Mouse (Mus musculus): ENCODE measurements around the gene Lrp10. TPM values are rescaled to one million over a fixed set of nuclear protein-coding genes. Genes with fewer than 3 reads are reported as not detected.

Lrp10 gene
- polyA plus RNA-seq, 1 experiment from 2014 or later = 19.5 TPM

DNA sequence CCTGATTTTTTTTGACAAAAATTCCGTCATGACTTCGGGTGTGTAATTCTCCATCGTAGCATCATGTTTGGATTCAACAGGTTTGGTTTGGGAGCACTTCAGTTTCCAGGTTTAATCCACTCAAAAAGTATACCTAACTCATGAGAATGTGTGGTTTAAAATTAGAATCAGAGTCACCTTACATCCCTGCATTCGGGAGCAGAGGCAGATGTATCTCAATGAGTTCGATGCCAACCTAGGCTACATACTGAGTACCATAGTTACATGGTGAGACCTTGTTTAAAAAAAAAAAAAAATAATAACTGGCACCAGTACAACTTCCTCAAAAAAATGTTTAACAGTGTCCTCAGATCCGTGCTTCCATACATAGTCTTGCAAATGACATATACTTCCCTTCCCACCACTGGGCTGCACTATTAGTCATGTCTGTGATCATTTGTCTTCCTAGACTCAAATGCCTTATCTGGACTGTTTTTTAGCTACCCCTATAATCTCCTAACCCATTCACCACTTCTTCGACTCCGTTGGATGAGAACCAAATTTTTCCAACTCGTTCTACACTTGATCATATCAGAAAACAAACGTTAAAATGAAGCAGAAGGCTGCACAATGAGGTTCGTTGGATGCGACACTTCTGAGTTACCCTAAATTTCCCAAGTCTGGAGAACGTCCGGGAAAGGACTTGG lies 37.8 kb upstream of the Lrp10 start:
- ATAC-seq (ENCODE audit: low FRiP score) (peak; percentile 14; the same call in 1 of the 2 replicates), DNase-seq (ENCODE audit: low spot score, missing footprints) (no peak)
- H3K27ac ChIP-seq (ENCODE audit: low read depth, low read length) = peak overlapping the region; percentile 76
- no peaks in the 10 kb centered on the region for H3K27me3 ChIP-seq (ENCODE audit: control insufficient read depth, insufficient read depth, low read length)
- H3K36me3 ChIP-seq (ENCODE audit: control insufficient read depth, insufficient read depth, low read length) = no peaks in the 10 kb centered on the region
- peak overlapping the region; percentile 86 for H3K4me3 ChIP-seq (ENCODE audit: low read depth, low read length)
- H3K9ac ChIP-seq (ENCODE audit: low read length) = peak overlapping the region; percentile 88
- no peaks in the 10 kb centered on the region for H3K9me3 ChIP-seq (ENCODE audit: control insufficient read depth, low read length)
- peaks cover 19% of the 10 kb centered on the region for H3K4me1 ChIP-seq (ENCODE audit: control insufficient read depth, insufficient read depth, low read length)
- peak overlapping the region; percentile 52 for H3K4me2 ChIP-seq
- WGBS = 35% methylated on average over 14 of the region's 14 CpGs

DNA sequence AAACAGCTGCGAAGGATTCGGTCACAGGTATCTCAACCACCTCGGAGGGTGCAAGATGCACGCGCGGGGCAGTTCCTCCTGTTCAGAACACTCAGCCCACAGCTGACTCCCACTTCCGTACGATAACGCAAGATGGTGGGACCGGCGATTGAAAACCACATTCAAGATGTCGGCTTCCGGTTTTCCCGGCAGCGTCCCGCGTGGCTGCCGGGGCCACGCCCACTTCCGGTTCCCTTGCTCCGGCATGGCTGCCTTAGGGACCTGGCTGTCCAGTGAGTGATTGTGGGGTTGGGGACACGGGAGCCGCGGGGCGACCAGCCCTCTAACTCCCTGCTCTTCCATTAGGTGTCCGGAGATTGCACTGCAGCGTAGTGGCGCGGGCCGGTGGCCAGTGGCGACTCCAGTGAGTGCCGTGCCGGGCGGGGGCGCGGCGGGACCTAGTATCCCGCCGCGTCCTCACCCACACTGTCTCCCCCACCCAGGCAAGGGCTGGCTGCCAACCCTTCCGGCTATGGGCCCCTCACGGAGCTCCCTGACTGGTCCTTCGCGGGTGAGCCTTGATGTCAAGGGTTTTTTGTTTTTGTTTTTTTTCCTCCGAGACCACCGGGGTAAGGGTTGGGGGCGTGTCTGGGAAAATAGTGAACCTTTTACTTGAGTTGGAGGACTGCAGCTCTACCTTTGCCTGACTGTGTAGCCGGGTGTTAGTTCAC lies 37.1 kb upstream of the Lrp10 start, which contains the start of gene Mrpl52:
Mrpl52 (plus strand) TSS at position 221 of the 710 bp plus-strand sequence.
- peak within 1 kb of the TSS; percentile 88 for H3K9ac ChIP-seq (ENCODE audit: low read length)
- peak within 1 kb of the TSS; percentile 76 for H3K27ac ChIP-seq (ENCODE audit: low read depth, low read length)
- peak within 1 kb of the TSS; percentile 52 for H3K4me2 ChIP-seq
- peak within 1 kb of the TSS; percentile 86 for H3K4me3 ChIP-seq (ENCODE audit: low read depth, low read length)
- H3K27me3 ChIP-seq (ENCODE audit: control insufficient read depth, insufficient read depth, low read length) = no peaks in the 10 kb centered on the region
- under 1% methylated on average over 48 of the region's 48 CpGs for WGBS
- H3K36me3 ChIP-seq (ENCODE audit: control insufficient read depth, insufficient read depth, low read length) = no peaks in the 10 kb centered on the region
- peaks cover 19% of the 10 kb centered on the region for H3K4me1 ChIP-seq (ENCODE audit: control insufficient read depth, insufficient read depth, low read length)
- H3K9me3 ChIP-seq (ENCODE audit: control insufficient read depth, low read length) = no peaks in the 10 kb centered on the region
- ATAC-seq (ENCODE audit: low FRiP score) = peak; percentile 85
- peak; percentile 98 for DNase-seq (ENCODE audit: low spot score, missing footprints)

DNA sequence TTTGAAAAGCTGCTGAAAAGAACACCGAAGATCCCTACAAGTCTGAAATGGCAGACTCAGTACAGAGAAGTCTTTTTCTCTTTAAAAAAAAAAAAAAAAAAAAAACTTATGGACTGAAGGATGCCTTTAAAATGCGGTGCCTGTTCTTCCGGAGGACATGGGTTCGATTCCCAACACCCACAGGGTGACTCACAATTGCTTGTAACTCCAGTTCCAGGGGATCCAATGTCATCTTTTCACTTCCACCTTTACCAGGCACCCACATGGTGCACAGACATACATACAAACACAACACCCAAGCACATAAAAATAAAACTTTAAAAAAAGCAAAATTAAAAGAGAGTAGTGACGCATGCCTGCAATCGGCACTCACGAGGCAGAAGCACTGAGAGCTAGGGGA lies 36.2 kb upstream of the Lrp10 start:
- Histone ChIP-seq H3K9ac (ENCODE audit: low read length) (no peak overlapping the region), H3K27ac (ENCODE audit: low read depth, low read length) (no peak overlapping the region), H3K4me3 (ENCODE audit: low read depth, low read length) (peak overlapping the region; percentile 86; the same call in 1 of the 2 replicates), H3K4me1 (ENCODE audit: control insufficient read depth, insufficient read depth, low read length) (peaks cover 24% of the 10 kb centered on the region), H3K4me2 (peak overlapping the region; percentile 52), H3K36me3 (ENCODE audit: control insufficient read depth, insufficient read depth, low read length) (no peaks in the 10 kb centered on the region), H3K9me3 (ENCODE audit: control insufficient read depth, low read length) (no peaks in the 10 kb centered on the region), H3K27me3 (ENCODE audit: control insufficient read depth, insufficient read depth, low read length) (peaks cover 7% of the 10 kb centered on the region; the same call in 1 of the 2 replicates)
- WGBS = 93% methylated on average over 7 of the region's 7 CpGs
- no peak for ATAC-seq (ENCODE audit: low FRiP score)
- DNase-seq (ENCODE audit: low spot score, missing footprints) = no peak

DNA sequence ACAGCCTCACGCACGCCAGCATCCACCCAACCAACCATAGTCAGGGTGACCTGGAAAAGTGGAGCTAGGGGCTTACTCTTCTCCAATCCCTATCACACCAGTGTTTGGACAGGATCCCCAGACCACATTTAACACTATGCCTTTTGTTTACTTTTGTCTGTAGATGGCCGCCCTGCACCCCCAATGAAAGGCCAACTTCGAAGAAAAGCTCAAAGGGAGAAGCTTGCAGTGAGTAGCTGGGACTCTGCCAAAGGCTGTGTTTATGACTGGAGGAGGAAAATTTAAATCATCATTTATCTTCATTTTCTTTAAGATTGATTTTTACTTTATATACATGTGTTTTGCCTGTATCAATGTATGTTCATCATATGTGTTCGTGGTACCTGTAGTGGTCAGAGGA lies 35.5 kb upstream of the Lrp10 start:
- no peak for ATAC-seq (ENCODE audit: low FRiP score)
- no peak overlapping the region for H3K9ac ChIP-seq (ENCODE audit: low read length)
- DNase-seq (ENCODE audit: low spot score, missing footprints) = no peak
- H3K4me2 ChIP-seq = no peak overlapping the region
- H3K36me3 ChIP-seq (ENCODE audit: control insufficient read depth, insufficient read depth, low read length) = no peaks in the 10 kb centered on the region
- no peak overlapping the region for H3K27ac ChIP-seq (ENCODE audit: low read depth, low read length)
- H3K9me3 ChIP-seq (ENCODE audit: control insufficient read depth, low read length) = no peaks in the 10 kb centered on the region
- no peak overlapping the region for H3K4me3 ChIP-seq (ENCODE audit: low read depth, low read length)
- 94% methylated on average over 5 of the region's 5 CpGs for WGBS
- H3K4me1 ChIP-seq (ENCODE audit: control insufficient read depth, insufficient read depth, low read length) = peaks cover 24% of the 10 kb centered on the region
- peaks cover 7% of the 10 kb centered on the region; the same call in 1 of the 2 replicates for H3K27me3 ChIP-seq (ENCODE audit: control insufficient read depth, insufficient read depth, low read length)

DNA sequence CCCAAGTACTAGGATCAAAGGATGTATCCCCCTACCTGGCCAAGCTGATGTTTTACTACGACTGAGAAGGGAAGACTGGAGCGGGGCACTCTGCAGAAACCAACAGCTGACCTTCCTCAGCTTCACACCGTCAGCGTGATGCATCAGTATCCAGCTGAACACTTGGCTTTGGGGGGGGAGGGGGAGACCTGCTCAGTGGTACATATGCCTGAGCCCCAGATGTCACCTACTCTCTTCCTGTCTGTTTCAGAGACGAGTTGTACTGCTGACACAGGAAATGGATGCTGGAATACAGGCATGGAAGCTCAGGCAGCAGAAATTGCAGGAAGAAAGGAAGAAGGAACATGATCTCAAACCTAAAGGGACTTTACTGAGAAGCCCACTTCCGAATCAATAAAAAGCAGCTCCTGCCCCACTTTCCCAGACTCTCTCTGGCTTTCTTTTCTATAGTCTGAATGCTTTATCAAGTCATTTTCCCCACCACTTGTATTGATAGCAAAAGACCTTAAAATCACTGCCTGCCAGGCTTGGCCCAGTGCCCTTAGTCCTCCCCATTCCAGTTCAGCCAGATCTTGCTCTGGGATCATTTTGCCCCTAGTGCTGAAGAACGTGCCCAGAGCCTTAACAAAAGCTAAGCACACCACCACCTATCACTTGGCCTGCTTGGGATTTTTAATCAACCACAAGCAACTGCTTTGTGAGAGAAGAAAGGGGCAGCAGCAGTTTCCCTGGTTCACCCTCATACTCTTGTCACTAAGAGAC lies 34.4 kb upstream of the Lrp10 start:
- DNase-seq (ENCODE audit: low spot score, missing footprints) = no peak
- H3K9me3 ChIP-seq (ENCODE audit: control insufficient read depth, low read length) = no peaks in the 10 kb centered on the region
- H3K9ac ChIP-seq (ENCODE audit: low read length) = peak overlapping the region; percentile 69; the same call in 1 of the 2 replicates
- ATAC-seq (ENCODE audit: low FRiP score) = no peak
- no peak overlapping the region for H3K4me2 ChIP-seq
- H3K4me3 ChIP-seq (ENCODE audit: low read depth, low read length) = no peak overlapping the region
- H3K36me3 ChIP-seq (ENCODE audit: control insufficient read depth, insufficient read depth, low read length) = no peaks in the 10 kb centered on the region
- 74% methylated on average over 7 of the region's 7 CpGs for WGBS
- peaks cover 28% of the 10 kb centered on the region for H3K4me1 ChIP-seq (ENCODE audit: control insufficient read depth, insufficient read depth, low read length)
- H3K27me3 ChIP-seq (ENCODE audit: control insufficient read depth, insufficient read depth, low read length) = peaks cover 7% of the 10 kb centered on the region; the same call in 1 of the 2 replicates
- H3K27ac ChIP-seq (ENCODE audit: low read depth, low read length) = no peak overlapping the region

DNA sequence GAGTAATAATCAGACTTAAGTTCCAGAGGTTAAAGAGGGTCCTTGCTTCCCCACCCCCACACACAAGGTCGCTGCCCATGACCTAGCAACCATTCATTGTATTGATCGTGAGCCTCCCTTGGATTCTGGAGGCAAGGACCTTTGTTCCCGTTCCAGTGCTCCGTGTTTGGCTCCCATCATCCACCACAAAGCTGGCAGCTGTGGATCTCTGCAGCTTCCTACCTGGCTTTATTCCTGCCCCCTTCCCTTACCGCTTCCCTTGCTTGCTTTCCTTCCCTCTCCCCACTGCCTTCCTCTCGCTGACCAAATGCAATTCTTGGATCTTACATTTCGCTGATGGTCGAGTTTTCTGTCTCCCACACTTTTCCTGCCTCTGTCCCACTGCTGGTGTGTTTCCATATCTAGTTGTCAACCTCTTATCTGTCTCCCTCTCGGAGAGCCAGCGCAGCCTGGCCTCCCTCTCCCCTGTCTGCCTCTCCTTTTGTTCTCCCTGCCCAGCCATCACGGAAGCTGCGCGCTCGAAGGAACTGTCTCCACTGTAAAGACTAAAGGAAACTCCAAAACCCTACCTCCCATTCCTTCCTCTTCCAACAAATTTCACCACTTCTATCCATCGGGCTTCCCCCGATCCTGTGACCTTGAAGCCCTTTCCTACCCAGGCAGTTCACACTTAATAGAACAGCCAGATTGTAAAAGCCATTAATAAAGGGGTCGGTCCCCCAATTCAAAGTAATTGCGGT lies 33.4 kb upstream of the Lrp10 start:
- Histone ChIP-seq H3K27me3 (ENCODE audit: control insufficient read depth, insufficient read depth, low read length) (peaks cover 7% of the 10 kb centered on the region; the same call in 1 of the 2 replicates), H3K4me3 (ENCODE audit: low read depth, low read length) (peak overlapping the region; percentile 41), H3K4me2 (peak overlapping the region; percentile 54), H3K9ac (ENCODE audit: low read length) (peak overlapping the region; percentile 69), H3K36me3 (ENCODE audit: control insufficient read depth, insufficient read depth, low read length) (no peaks in the 10 kb centered on the region), H3K27ac (ENCODE audit: low read depth, low read length) (peak overlapping the region; percentile 70), H3K9me3 (ENCODE audit: control insufficient read depth, low read length) (no peaks in the 10 kb centered on the region), H3K4me1 (ENCODE audit: control insufficient read depth, insufficient read depth, low read length) (peaks cover 28% of the 10 kb centered on the region)
- WGBS = 4% methylated on average over 18 of the region's 18 CpGs
- DNase-seq (ENCODE audit: low spot score, missing footprints) = peak; percentile 95
- ATAC-seq (ENCODE audit: low FRiP score) = no peak

DNA sequence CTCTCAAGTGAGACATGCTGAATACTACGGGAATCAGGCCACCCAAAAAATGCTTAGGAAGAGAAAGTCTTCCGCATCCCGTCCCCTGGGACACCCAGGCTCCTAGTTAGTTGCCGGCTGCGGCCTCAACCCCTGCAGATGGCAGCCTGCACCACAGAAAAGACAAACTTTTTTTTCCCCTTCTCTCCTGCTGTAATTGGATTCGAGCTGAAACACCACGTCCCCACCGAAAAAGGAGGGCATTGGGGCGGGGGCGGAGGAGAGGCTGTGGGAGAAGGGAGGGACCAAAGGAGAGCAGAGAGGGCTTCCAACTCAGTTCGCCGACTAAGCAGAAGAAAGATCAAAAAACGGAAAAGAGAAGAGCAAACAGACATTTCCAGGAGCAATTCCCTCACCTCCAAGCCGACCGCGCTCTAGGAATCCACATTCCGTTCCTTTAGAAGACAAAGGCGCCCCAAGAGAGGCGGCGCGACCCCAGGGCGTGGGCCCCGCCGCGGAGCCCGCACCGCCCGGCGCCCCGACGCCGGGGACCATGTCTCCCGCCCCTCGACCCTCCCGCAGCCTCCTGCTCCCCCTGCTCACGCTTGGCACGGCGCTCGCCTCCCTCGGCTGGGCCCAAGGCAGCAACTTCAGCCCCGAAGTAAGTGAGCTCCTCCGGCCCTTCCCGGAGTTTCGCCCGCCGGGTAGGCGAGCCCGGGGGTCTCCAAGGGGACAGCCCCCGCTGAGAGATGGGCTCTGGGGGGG lies 32.4 kb upstream of the Lrp10 start, which contains the start of gene Mmp14:
Mmp14 (plus strand) TSS at position 279 of the 744 bp plus-strand sequence.
- H3K9me3 ChIP-seq (ENCODE audit: control insufficient read depth, low read length) = no peaks in the 10 kb centered on the region
- peak; percentile 44 for ATAC-seq (ENCODE audit: low FRiP score)

More for the DNA sequence above, 32.4 kb upstream of the Lrp10 start, which contains the start of gene Mmp14:
- peak; percentile 95 for DNase-seq (ENCODE audit: low spot score, missing footprints)
- under 1% methylated on average over 43 of the region's 49 CpGs for WGBS
- peaks cover 7% of the 10 kb centered on the region; the same call in 1 of the 2 replicates for H3K27me3 ChIP-seq (ENCODE audit: control insufficient read depth, insufficient read depth, low read length)
- H3K9ac ChIP-seq (ENCODE audit: low read length) = peak within 1 kb of the TSS; percentile 69
- peak within 1 kb of the TSS; percentile 41 for H3K4me3 ChIP-seq (ENCODE audit: low read depth, low read length)
- H3K36me3 ChIP-seq (ENCODE audit: control insufficient read depth, insufficient read depth, low read length) = no peaks in the 10 kb centered on the region
- peak within 1 kb of the TSS; percentile 54 for H3K4me2 ChIP-seq
- peaks cover 23% of the 10 kb centered on the region for H3K4me1 ChIP-seq (ENCODE audit: control insufficient read depth, insufficient read depth, low read length)
- H3K27ac ChIP-seq (ENCODE audit: low read depth, low read length) = peak within 1 kb of the TSS; percentile 70
